Mouse (Mus musculus): ENCODE measurements around the gene Mfsd11.
"Not testable (repeated sequence)": the region's sequence is repeated elsewhere in the genome, so short reads cannot be mapped to it uniquely, and the experiment has no call there.

Mfsd11 gene

DNA sequence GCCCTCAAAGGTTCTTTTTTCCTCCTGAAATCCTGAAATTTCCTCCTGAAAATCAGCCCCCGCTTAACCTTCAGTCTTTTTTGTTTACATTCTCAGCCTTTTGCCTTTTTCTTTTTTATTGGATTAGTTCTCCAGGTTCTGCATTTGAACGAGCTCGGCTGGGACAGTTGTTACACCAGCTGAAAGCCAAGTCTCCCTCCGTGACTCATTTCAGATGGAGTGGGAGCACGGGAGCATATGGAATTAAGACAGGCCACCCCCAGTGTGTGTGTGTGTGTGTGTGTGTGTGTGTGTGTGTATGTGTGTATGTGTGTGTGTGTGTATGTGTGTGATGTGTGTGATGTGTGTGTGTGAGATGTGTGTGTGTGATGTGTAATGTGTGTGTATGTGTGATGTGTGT lies 29.2 kb downstream of the Mfsd11 start:
- no peak for DNase-seq (ENCODE audit: low read depth, low spot score)

DNA sequence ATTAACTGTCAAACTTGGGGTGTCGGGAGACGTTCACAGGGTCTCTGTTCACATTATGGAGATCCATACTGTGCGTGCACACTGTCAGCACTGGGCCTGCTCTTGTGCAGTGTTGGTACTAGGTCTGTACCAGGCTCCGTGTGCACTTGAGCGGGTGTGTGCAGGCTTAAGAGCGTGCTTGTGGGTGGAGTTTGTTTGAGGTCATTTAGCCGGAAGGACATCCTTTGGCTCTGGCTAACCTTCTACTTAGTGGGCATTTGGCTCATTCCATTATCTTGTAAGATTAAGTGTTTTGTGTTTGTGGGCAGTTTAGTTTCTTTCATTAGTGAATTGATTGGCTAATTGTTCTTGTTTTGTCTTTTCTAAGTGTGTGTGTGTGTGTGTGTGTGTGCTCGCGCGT lies 30.2 kb downstream of the Mfsd11 start:
- no peak for DNase-seq (ENCODE audit: low read depth, low spot score)

DNA sequence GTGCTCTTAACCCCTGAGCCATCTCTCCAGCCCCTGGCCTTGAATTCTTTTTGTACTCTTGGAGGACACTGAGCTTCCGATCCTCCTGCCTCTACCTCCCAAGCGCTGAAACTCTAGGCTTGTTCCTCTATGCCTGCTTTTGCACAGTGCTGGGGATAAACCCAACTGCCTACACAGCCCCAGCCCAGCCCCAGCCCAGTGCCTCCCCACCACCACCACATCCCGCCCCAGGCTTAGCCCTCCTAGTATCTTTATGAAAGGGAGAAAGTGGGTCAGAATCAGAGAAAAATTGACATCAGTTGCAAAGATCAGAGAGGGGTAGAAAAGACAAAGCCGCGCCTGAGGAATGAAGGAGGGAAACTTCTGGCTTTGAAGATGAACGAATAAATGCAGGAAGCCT lies 31.8 kb downstream of the Mfsd11 start:
- no peak for DNase-seq (ENCODE audit: low read depth, low spot score)

DNA sequence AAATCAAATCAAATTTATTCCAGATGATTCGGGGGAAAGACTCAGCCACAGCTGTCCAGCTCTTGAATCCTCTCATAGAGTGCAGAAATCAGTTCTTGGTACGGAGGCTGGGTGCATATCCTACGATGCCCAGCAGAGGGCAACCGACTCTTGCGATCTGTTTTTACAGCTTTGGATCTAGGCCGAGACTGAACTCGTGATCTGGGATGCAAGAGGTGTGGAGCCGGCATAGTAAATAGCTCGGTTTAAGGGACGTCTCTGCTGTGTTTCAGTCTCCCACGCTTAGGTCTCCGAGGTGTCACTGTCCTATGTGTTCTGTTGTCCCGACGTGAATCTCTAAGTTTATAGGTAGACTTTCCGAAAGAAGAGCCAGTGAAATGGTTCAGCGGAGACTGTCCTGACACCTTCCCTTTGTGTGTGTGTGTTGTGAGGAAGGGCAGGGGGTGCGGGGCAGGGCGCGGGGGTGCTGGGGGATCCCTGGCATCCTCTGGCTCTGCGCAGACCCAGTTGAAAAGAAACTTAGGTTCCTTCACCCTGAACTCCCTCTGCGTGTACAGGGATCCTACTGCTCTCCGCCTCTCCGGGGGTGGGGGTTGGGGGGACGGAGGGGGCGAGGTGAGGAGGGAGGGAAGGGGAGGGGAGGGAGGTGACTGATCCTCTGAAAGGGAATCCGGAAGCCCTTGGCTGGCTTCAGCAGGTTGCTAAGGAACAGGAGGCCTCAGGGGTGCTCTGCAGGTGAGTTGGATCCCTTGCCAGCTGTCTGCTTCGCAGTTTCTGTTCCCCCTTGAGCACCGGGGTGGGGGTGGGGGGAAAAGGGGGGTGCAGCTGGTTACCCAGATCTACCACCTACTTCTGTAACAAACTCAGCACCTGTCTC lies 33.3 kb downstream of the Mfsd11 start:
- peak; percentile 88 for DNase-seq (ENCODE audit: low read depth, low spot score)

DNA sequence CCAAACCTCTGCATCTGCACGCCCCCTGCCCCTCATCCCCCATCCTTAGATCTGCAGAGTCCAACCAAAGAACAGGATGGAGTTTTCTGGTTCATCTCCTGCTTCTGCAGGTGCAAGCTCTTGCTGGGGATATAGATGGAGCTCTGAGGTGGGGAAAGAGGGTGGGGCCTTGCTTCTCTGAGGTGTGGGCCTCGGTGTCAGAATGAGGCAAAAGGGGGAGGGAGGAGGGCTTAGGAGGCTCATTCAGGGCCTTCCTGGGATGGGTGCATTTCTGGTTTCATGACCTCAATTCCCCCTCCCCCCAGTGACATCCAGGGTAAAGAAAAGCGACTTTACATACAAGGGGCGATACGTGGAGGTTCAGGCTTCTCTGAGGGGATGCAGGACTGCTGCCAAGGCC lies 34.9 kb downstream of the Mfsd11 start:
- DNase-seq (ENCODE audit: low read depth, low spot score), result no peak

DNA sequence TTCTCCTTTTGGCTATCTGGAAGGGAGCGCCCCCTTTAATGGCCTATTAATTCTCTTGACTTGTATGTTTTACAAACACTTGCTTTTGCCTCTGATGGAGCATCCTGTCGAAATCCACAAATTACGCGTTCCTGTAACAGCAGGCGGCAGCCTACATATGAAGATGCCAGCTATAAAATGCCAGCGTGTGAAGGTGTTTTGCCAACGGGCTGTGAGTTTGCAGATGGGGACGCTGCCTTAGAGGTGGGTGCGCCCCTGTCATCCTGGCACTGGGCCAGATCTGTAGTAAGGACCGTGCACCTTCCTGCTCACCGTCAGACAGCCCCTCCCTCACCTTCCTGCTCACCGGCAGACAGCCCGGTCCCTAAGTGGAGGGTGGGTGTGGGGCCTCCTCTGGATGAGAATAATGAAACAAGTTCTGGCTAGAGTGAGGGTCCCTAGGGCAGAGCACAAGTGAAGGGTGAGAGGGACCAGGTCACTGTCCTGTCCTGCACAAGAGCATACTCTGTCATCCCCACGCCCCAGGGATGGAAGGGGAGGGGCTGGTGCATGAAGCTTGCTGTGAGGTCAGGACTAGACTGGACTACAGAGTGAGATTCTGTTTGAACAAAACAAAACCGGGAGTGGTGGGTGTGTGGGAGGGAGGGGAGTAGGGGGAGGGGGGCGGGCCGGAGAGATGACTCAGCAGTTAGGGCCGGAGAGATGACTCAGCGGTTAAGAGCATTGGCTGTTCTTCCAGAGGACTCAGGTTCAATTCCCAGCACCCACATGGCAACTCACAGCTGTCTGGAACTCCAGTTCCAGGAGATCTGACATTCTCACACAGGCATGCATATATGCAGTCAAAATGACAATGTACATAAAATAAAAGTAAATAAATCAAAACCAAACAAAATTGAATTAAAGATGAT lies 41.5 kb downstream of the Mfsd11 start:
- no peak for DNase-seq (ENCODE audit: low read depth, low spot score)

DNA sequence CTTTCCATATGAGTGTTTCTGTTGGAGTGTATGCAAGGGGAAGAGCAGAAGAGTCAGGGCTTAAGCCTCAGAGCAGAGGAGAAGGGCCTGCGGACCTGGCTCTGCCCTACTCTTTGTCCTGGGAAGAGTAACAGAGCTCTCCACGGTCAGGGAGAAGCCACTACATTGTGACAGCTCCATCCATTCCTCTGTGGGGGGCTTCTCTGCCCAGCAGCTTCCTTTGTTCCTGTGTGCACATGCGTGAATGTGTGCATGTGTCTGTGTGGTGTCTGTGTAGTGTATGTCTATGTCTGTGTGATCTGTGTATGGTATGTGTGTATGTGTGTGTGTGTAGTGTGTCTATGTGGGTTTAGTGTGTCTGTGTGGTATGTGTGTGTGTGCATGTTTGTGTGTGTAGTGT lies 43.2 kb downstream of the Mfsd11 start:
- DNase-seq (ENCODE audit: low read depth, low spot score), result no peak

DNA sequence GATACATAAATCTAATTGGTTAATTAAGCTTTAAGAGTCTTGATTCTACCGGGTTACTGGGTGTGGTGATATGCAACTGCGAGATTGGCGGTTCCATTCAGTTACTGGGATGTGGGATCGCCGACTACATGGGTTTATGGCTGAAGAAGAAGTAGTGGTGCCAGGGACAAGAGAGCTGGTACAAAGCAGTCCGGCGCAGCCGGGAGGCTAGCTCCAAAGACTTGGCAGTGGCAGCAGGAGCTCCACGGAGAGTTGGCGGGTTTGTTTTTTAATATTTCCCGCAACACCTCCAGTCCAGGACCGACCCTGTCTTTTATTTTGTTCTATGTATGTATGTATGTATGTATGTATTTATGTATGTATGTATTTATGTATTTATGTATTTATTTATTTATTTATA lies 47.0 kb downstream of the Mfsd11 start:
- DNase-seq (ENCODE audit: low read depth, low spot score), result no peak

DNA sequence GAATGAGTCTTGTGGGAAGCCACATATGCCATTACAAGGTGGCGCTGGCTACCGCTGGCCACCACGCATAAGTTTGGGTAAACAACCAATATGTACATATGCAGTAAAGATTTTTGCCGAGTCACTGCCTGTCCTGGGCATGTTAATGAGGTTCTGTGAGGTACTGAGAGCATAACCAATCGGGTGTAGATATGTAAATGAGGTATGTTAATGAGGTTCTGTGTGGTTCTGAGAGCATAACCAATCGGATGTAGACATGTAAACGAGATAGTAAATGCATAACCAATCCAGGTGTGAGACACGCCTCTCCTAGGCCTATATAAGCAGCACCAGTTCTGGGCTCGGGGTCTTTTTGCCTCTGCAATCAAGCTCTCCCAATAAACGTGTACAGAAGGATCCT lies 50.3 kb downstream of the Mfsd11 start:
- not testable (repeated sequence) for DNase-seq (ENCODE audit: low read depth, low spot score)

DNA sequence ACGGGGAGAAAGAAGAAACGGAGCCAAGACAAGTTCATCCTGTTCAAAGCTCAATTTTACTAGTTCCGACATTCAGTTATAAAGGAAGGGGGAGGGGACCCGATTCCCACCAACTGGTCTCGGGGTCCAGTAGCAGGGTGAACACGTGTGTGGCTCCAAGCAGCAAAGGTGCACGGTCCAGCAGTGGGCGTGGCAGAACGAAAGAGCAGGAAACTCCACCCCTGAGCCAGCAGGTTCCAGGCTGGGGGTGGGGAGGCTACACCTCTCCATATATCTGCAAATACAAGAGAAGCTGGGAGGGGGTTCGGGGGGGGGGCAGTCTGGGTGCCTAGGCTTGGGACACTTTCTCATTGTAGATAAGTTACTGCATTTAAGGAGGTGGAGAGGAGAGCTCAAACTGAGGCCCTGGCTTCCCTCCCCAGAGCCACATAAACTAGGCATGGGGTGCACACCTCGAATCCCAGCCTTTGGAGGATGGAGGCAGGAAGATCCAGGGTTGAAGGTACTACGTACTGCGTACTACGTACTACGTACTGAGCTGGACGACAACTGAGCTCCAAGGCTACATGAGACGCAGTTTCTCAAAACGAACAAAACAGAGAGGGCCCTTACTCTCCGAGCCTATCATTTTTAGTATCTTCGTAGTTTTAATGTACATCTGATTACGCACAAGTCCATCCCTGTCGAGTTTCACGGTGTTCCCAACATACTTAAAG lies 53.7 kb downstream of the Mfsd11 start:
- DNase-seq (ENCODE audit: low read depth, low spot score), result peak; percentile 12

DNA sequence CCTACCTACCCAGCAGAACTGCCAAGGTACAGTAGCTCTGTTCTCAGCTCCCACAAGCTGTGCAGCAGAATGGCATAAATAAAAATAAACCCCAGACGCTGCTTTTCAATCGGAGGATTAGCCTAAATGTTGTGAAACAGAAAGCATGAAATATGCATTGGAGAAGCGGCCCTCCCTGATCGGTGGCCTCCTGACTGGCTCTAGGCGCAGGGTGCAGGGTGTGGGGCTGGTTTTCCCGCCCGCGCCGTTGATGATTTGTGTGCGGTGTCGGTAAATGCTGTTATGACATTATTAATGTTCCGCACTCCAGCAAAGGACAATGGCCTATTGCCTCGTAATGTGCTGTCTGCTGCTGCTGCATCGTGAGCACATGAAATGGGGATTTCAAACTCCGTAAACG lies 61.3 kb downstream of the Mfsd11 start:
- DNase-seq (ENCODE audit: low read depth, low spot score), result no peak

DNA sequence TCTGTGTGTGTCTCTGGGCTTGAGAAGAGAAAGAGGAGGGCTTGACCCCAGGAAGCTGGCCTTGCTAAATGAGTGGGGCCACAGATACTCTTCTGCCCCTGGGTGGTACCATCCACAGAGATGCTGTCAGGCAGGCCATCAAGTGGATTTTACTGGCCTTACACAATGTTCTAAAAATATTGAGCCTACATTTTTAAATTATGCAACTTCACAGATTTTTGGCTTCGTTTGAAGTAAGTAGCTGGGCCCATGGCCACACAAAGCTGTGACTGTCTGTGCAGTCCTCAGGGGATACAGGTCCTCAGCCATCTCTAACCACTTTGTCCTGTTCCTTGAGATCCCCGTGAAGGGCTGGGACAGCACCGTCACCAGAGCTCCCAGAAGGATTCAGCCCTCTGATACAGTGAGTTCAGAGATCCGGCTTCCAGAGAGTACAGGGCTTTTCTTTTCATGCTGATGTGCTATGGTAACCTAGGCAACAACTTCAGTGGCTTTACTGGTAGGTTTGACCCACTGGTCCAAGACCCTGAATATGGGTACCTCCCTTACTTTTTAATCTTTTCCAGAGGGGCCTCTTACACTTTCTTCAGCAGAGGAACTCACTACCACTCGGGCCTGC lies 62.1 kb downstream of the Mfsd11 start:
- DNase-seq (ENCODE audit: low read depth, low spot score), result no peak

DNA sequence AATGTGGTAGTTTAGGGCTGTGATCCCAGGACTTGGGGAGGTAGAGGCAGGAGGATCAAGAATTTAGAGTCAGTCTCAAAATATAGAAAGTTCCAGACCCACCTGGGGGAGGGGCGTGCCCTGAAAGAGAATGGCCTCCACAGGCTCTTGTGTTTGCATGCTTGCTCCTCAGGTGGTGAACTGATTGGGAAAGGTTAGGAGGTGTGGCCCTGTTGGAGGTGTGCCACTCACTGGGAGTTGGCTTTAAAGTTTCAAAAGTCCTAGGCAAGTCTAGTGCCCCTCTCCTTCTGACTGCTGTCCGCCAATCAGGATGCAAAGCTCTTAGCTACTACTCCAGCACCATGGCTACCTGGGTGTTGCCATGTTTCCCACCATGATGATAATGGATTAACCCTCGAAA lies 63.0 kb downstream of the Mfsd11 start:
- no peak for DNase-seq (ENCODE audit: low read depth, low spot score)

DNA sequence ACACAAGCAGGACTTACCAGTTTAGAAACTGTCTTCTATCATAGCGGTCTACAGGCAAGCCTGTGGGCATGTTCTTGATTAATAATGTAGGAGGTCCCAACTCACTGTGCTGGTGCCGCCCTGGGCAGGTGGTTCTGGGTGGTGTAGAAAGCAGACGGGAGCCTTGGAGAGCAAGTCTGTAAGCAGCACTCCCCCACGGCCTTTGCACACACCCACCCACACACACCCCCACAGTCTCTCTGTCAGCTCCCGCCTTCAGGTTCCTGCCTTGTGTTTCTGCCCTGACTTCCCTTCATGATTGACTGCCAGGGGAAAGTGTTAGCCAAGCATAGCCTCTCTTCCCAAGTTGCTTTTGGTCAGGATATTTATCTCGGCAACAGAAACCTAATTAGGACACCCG lies 65.1 kb downstream of the Mfsd11 start:
- DNase-seq (ENCODE audit: low read depth, low spot score), result no peak

DNA sequence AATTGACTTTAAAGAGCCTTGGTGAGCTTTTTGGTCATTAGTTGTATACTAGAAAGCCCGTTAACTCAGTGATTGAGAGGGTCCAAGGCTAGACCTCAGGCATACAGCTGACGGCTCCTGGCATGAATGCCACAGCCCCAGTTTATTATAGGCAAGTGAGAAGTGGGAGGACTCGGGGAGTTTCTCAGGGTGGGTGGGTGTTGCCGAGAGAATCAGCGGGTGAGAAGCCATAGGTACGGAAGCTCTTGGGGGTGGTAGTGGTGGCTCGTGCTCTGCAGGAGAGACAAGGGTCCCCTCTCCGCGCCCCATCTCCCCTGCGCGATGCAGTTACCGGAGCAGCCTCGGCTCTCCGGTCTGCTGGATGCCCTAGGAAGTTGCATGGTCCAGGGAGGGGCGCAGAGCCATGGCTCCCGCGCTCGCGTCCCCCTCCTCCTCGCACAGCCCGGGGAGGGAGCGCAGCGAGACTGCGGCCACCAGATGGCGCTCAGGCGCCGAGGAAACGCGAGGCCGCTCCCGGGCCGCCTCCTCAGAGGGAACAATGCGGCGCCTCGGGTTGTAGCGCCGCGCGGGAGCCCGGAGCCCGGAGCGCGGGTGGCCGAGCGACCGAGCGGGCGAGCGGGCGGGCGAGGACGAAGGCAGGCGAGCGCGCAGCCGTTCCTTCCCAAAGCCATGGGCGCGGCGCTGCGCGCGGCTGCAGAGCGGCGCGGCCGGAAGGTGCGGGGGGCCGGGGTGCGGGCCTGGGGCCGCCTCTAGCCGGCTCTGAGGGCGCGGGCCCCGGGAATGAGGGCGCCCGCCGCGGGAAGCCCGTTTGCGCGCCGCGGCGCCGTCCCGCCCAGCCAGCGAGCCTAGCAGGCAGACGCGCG lies 66.3 kb downstream of the Mfsd11 start, which contains the start of gene Mgat5b:
Gene Mgat5b, plus strand, starts transcription at position 541 of the 863 bp plus-strand sequence.
- peak; percentile 86 for DNase-seq (ENCODE audit: low read depth, low spot score)

DNA sequence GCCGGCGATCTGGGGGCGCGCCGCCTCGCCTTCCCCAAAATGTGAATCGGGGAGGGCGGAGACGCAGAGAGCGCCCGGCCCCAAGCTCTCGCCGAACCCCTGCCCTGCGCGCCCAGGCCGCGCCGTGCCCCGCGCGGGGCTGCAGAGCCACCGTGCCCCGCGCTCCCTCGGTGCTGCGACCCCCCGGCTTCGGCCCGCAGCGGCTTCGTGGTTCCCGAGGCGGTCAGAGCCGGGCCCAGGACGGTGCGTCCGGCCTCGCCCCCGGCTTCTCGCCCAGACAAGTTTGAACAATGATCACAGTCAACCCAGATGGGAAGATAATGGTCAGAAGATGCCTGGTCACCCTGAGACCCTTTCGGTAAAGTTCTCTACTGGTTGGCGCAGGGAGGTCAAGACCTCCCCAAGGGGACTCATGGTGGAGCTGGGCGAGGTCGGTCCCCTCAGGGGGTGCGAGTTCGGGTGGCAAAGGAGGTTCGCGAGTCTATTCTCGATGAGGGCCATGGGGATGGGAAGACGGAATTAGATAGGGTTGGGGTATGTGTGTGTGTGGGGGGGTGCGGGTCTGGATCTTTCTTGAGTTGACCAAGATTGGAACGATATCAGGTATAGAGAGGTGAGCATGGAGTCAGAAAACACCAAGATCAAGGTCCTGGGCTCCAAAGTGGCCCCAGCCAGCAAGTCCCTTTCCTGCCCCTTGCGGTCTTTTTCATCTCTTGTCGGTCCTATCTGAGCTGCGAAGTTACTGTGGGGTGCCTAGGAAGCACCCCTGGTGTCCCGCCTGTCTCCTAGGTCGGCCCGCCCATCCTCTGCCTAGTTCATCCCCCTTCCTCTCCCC lies 67.2 kb downstream of the Mfsd11 start:
- peak; percentile 6 for DNase-seq (ENCODE audit: low read depth, low spot score)

DNA sequence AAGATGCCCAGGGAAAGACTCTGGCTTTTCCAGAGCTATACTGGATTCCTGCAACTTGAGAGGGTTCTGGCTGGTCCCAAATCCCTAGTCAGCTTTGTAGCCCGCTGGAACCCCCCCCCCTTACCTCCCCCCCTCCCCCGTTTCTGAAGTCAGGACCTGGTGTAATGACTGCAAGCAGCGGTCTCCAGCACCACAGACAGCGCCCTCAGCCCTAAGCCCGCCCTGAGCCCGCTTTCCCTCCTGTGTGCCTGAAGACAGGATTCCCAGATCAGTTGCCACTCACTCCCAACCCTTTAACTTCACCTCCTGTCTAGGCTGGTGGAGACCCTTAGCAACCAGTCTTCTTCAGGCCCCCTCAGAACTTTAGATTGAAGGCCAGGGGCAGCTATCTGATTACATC lies 68.5 kb downstream of the Mfsd11 start:
- peak; percentile 7 for DNase-seq (ENCODE audit: low read depth, low spot score)

DNA sequence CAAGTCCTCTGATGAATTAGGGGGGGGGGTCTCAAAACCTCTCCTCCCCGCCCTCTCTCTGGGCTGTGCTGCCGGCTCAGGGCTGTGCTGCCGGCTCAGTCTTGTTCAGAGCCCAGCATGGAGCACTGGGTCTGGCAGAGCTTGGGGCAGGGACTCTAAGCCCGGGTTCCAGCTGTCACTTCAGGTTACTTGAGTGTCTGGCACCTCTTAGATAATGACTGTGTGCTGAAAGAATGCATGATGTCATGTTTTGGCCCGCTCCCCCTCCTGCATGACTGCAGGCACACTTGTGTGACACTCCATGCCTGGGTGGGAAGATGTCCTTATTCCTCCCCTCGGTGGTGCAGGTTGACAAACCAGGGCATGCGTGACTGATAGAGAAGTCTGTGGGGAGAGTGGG lies 69.8 kb downstream of the Mfsd11 start:
- DNase-seq (ENCODE audit: low read depth, low spot score), result no peak

All from CD4-positive, CD25-positive, alpha-beta regulatory T cell, adult 2 months (primary cell).